Mouse (Mus musculus) olfactory bulb, adult 2 months (tissue): ENCODE results near the gene Dscam. TPM values are rescaled to one million over a fixed set of nuclear protein-coding genes. Genes with fewer than 3 reads are reported as not detected.

Experiments
- H3K27ac ChIP-seq: fragments of 200-500 bp; 2 replicates; pipeline ENCODE4 v1.5.1; 2012; ENCODE audit warnings: low read depth, low read length; ENCODE audit not compliant: insufficient read depth
- H3K4me1 ChIP-seq: fragments of 200-500 bp; 2 replicates; pipeline ENCODE4 v1.6.1; 2012; ENCODE audit warnings: low read length; ENCODE audit not compliant: control insufficient read depth, insufficient read depth
- H3K4me3 ChIP-seq: fragments of 200-500 bp; 2 replicates; pipeline ENCODE4 v1.5.1; 2012; ENCODE audit warnings: mild to moderate bottlenecking, low read depth, low read length, moderate library complexity; ENCODE audit not compliant: insufficient read depth
- CTCF ChIP-seq: fragments of 200-500 bp; IDR thresholded peaks from 2 replicates; pipeline ENCODE4 v1.5.1; 2012; ENCODE audit warnings: low read depth, mild to moderate bottlenecking, low read length, moderate library complexity; ENCODE audit not compliant: insufficient read depth
- POLR2A ChIP-seq: fragments of 200-500 bp; IDR thresholded peaks from 2 replicates; pipeline ENCODE4 v1.6.1; 2012; ENCODE audit warnings: mild to moderate bottlenecking, low read depth, low read length, moderate library complexity; ENCODE audit not compliant: insufficient read depth
- WGBS: fragments of 180-500 bp; shearing (Covaris S2); methylation state at CpG from one replicate; pipeline ENCODE4 v1.1.7; 2018; 5-methylcytosine and 5-hydroxymethylcytosine counted together
- polyA plus RNA-seq: library from polyadenylated mRNA; stranded (reverse); fragments of >200 nt; gene quantifications from 2 replicates; pipeline ENCODE4 v1.2.4, GENCODE M21; 2012; ENCODE audit warnings: low replicate concordance; ENCODE audit not compliant: missing spikeins, insufficient read depth, insufficient read length

The Dscam gene
- polyA plus RNA-seq, 1 experiment = 97.5 TPM

- TF ChIP-seq POLR2A (no peak), CTCF (no peak)
- 27% methylated on average over 3 of the region's 3 CpGs for WGBS
- H3K4me1 ChIP-seq = peaks cover 4% of the 10 kb centered on the region
- no peak overlapping the region for H3K27ac ChIP-seq
- no peak overlapping the region for H3K4me3 ChIP-seq
Observed at GRCm38 (mm10) chr16:96926977-96927376, 243.6 kb downstream of the Dscam start.

- TF ChIP-seq CTCF (no peak), POLR2A (no peak)
- H3K27ac ChIP-seq = no peak overlapping the region
Observed at GRCm38 (mm10) chr16:96923941-96924340, 246.6 kb downstream of the Dscam start.

GRCm38 (mm10) chr16:96914495-96914894 lies 256.1 kb downstream of the Dscam start:
- no peak overlapping the region for H3K27ac ChIP-seq

More at GRCm38 (mm10) chr16:96923941-96924340, 246.6 kb downstream of the Dscam start:
- Histone ChIP-seq H3K4me1 (peaks cover 9% of the 10 kb centered on the region), H3K4me3 (no peak overlapping the region)
- 84% methylated on average over 4 of the region's 4 CpGs for WGBS

GRCm38 (mm10) chr16:96912836-96913235 lies 257.7 kb downstream of the Dscam start:
- no peak for TF ChIP-seq POLR2A
- no peak for TF ChIP-seq CTCF
- Histone ChIP-seq H3K4me3 (no peak overlapping the region), H3K4me1 (no peaks in the 10 kb centered on the region; the same call in 1 of the 2 replicates), H3K27ac (no peak overlapping the region)
- WGBS = 85% methylated on average over 7 of the region's 7 CpGs

More at GRCm38 (mm10) chr16:96914495-96914894, 256.1 kb downstream of the Dscam start:
- Histone ChIP-seq H3K4me1 (peaks cover 3% of the 10 kb centered on the region), H3K4me3 (no peak overlapping the region)
- 91% methylated on average over 3 of the region's 3 CpGs for WGBS
- no peak for TF ChIP-seq CTCF
- TF ChIP-seq POLR2A = no peak

GRCm38 (mm10) chr16:96912103-96912502 lies 258.4 kb downstream of the Dscam start:
- Histone ChIP-seq H3K4me1 (no peaks in the 10 kb centered on the region; the same call in 1 of the 2 replicates), H3K4me3 (no peak overlapping the region), H3K27ac (no peak overlapping the region)
- TF ChIP-seq CTCF (no peak), POLR2A (no peak)
- WGBS = 95% methylated on average over 2 of the region's 2 CpGs

- 45% methylated on average over 4 of the region's 4 CpGs for WGBS
- H3K27ac ChIP-seq = no peak overlapping the region
- TF ChIP-seq CTCF = no peak
- no peak for TF ChIP-seq POLR2A
- H3K4me1 ChIP-seq = no peaks in the 10 kb centered on the region; the same call in 1 of the 2 replicates
- H3K4me3 ChIP-seq = no peak overlapping the region
Observed at GRCm38 (mm10) chr16:96910405-96911164, 260.0 kb downstream of the Dscam start.

- no peak overlapping the region for H3K27ac ChIP-seq
- WGBS = 78% methylated on average over 1 of the region's 1 CpGs
- H3K4me1 ChIP-seq = peaks cover 4% of the 10 kb centered on the region; the same call in 1 of the 2 replicates
- TF ChIP-seq POLR2A (no peak), CTCF (no peak)
- H3K4me3 ChIP-seq = no peak overlapping the region
Observed at GRCm38 (mm10) chr16:96907818-96908217, 262.7 kb downstream of the Dscam start.

- no peak for TF ChIP-seq POLR2A
- WGBS = 96% methylated on average over 1 of the region's 1 CpGs
- H3K4me3 ChIP-seq = no peak overlapping the region
- H3K4me1 ChIP-seq = peaks cover 4% of the 10 kb centered on the region; the same call in 1 of the 2 replicates
- no peak overlapping the region for H3K27ac ChIP-seq
Observed at GRCm38 (mm10) chr16:96907081-96907480, 263.5 kb downstream of the Dscam start.

- Histone ChIP-seq H3K27ac (no peak overlapping the region), H3K4me1 (peaks cover 4% of the 10 kb centered on the region; the same call in 1 of the 2 replicates), H3K4me3 (no peak overlapping the region)
- WGBS = 91% methylated on average over 2 of the region's 2 CpGs
- TF ChIP-seq CTCF = no peak
- no peak for TF ChIP-seq POLR2A
Observed at GRCm38 (mm10) chr16:96906630-96907029, 263.9 kb downstream of the Dscam start.

- TF ChIP-seq CTCF (no peak), POLR2A (no peak)
- Histone ChIP-seq H3K4me3 (no peak overlapping the region), H3K4me1 (peaks cover 4% of the 10 kb centered on the region; the same call in 1 of the 2 replicates), H3K27ac (no peak overlapping the region)
- 54% methylated on average over 2 of the region's 2 CpGs for WGBS
Observed at GRCm38 (mm10) chr16:96904761-96905160, 265.8 kb downstream of the Dscam start.
